Mouse (Mus musculus): ENCODE measurements around the gene Usp34. TPM values are rescaled to one million over a fixed set of nuclear protein-coding genes. Genes with fewer than 3 reads are reported as not detected.
"Not testable (repeated sequence)": the region's sequence is repeated elsewhere in the genome, so short reads cannot be mapped to it uniquely, and the experiment has no call there.

Usp34 gene
- polyA plus RNA-seq, 1 experiment from 2014 or later, result 30.5 TPM

GRCm38 (mm10) chr11:23514785-23515184 lies 208.1 kb downstream of the Usp34 start:
- not testable (repeated sequence) for H3K27me3 ChIP-seq; H3K4me2 ChIP-seq (replicated peaks); H3K4me1 ChIP-seq; H3K9ac ChIP-seq; H3K36me3 ChIP-seq; H3K9me3 ChIP-seq; H3K4me3 ChIP-seq; H3K27ac ChIP-seq; ATAC-seq (ENCODE audit: insufficient number of reproducible peaks, insufficient read depth, low FRiP score, low TSS enrichment)
- 68% methylated on average over 4 of the region's 4 CpGs for WGBS

- H3K4me3 ChIP-seq, result no peak overlapping the region
- no peak overlapping the region for H3K9ac ChIP-seq
- H3K27me3 ChIP-seq, result no peaks in the 10 kb centered on the region
- no peak overlapping the region for H3K4me2 ChIP-seq (replicated peaks)
- H3K9me3 ChIP-seq, result no peaks in the 10 kb centered on the region
- H3K27ac ChIP-seq, result no peak overlapping the region
- ATAC-seq (ENCODE audit: insufficient number of reproducible peaks, insufficient read depth, low FRiP score, low TSS enrichment), result no peak
- H3K4me1 ChIP-seq, result no peaks in the 10 kb centered on the region
- H3K36me3 ChIP-seq, result no peaks in the 10 kb centered on the region
- 81% methylated on average over 2 of the region's 2 CpGs for WGBS
These were observed 208.6 kb downstream of the Usp34 start for GRCm38 (mm10) chr11:23515315-23515714.

- Histone ChIP-seq H3K4me3 (no peak overlapping the region), H3K27me3 (no peaks in the 10 kb centered on the region), H3K27ac (no peak overlapping the region), H3K4me1 (no peaks in the 10 kb centered on the region), H3K9ac (no peak overlapping the region), H3K36me3 (no peaks in the 10 kb centered on the region), H3K4me2 (replicated peaks) (no peak overlapping the region), H3K9me3 (no peaks in the 10 kb centered on the region)
- no peak for ATAC-seq (ENCODE audit: insufficient number of reproducible peaks, insufficient read depth, low FRiP score, low TSS enrichment)
- WGBS, result 75% methylated on average over 3 of the region's 3 CpGs
These were observed 212.3 kb downstream of the Usp34 start for GRCm38 (mm10) chr11:23518981-23519380.

- 42% methylated on average over 5 of the region's 5 CpGs for WGBS
- ATAC-seq (ENCODE audit: insufficient number of reproducible peaks, insufficient read depth, low FRiP score, low TSS enrichment), result no peak
- no peak within 1 kb of the TSS for H3K4me3 ChIP-seq
- no peaks in the 10 kb centered on the region for H3K36me3 ChIP-seq
- no peaks in the 10 kb centered on the region for H3K27me3 ChIP-seq
- no peak within 1 kb of the TSS for H3K9ac ChIP-seq
- no peaks in the 10 kb centered on the region for H3K9me3 ChIP-seq
- H3K4me2 ChIP-seq (replicated peaks), result no peak within 1 kb of the TSS
- H3K27ac ChIP-seq, result no peak within 1 kb of the TSS
- H3K4me1 ChIP-seq, result no peaks in the 10 kb centered on the region
These were observed 213.9 kb downstream of the Usp34 start, which contains the start of gene 1700093K21Rik for GRCm38 (mm10) chr11:23520473-23521205. 1700093K21Rik (minus strand) TSS chr11:23521155.

GRCm38 (mm10) chr11:23537446-23537845 lies 230.8 kb downstream of the Usp34 start:
- no peaks in the 10 kb centered on the region for H3K4me1 ChIP-seq
- no peak for ATAC-seq (ENCODE audit: insufficient number of reproducible peaks, insufficient read depth, low FRiP score, low TSS enrichment)
- H3K4me2 ChIP-seq (replicated peaks), result no peak overlapping the region
- H3K27me3 ChIP-seq, result no peaks in the 10 kb centered on the region
- H3K9me3 ChIP-seq, result no peaks in the 10 kb centered on the region
- no peak overlapping the region for H3K27ac ChIP-seq
- no peak overlapping the region for H3K9ac ChIP-seq
- H3K36me3 ChIP-seq, result no peaks in the 10 kb centered on the region
- WGBS, result 92% methylated on average over 2 of the region's 2 CpGs
- no peak overlapping the region for H3K4me3 ChIP-seq

Small RNA genes lying within 50 kb of the gene (microRNA-seq; reads per million reads assigned to microRNA genes)
- gene Gm47279, result not detected

Other genes starting within 250 kb of the Usp34 start
- gene Xpo1, start 50.9 kb upstream of the Usp34 start, polyA plus RNA-seq (2016; fragmentation: Nextera tagmentation; extraction: Ambion mirVana), result 177 and 182 TPM in 2 replicates
- gene Ahsa2, start 191.1 kb downstream of the Usp34 start, polyA plus RNA-seq (2016; fragmentation: Nextera tagmentation; extraction: Ambion mirVana), result 122 and 132 TPM in 2 replicates
- 0.19 TPM in 1 of 2 replicates, not detected in the other for gene 1700093K21Rik, start 214.3 kb downstream of the Usp34 start, polyA plus RNA-seq (2016; fragmentation: Nextera tagmentation; extraction: Ambion mirVana)